Mouse (Mus musculus) MEL (cell line): ENCODE data around the gene Tax1bp3. TPM values are rescaled to one million over a fixed set of nuclear protein-coding genes. Genes with fewer than 3 reads are reported as not detected.
A peak's percentile ranks its signal among the peaks of the same experiment; 100 is the strongest.

ENCODE experiments used
- DNase-seq: peaks from one replicate; pipeline ENCODE4 v3.0.0; 2011; ENCODE audit warnings: low read depth, low spot score
- H3K27ac ChIP-seq: 2 replicates; pipeline ENCODE4 v1.5.1; 2012; ENCODE audit warnings: low read depth, mild to moderate bottlenecking, control low read depth, low read length, moderate library complexity; ENCODE audit not compliant: control insufficient read depth
- H3K27me3 ChIP-seq, 2 experiments: fragments of 150-350 bp in 1 of 2; sonication (generic) in 1 of 2; 2 replicates each; pipeline ENCODE4 v1.6.1; 2012; ENCODE audit warnings: low read length in 2 of 2, mild to moderate bottlenecking in 2 of 2, improper control_type of control experiment in 1 of 2, moderate library complexity in 1 of 2; ENCODE audit not compliant: insufficient read depth in 2 of 2, control insufficient read depth in 1 of 2
- H3K36me3 ChIP-seq, 2 experiments: 2 replicates each; pipeline ENCODE4 v1.6.1; 2012 to 2014; ENCODE audit warnings: low read length in 2 of 2, improper control_type of control experiment in 1 of 2, inconsistent platforms in 1 of 2, mild to moderate bottlenecking in 1 of 2; ENCODE audit not compliant: insufficient read depth in 2 of 2, control insufficient read depth in 1 of 2
- H3K4me1 ChIP-seq, 2 experiments: fragments of 150-350 bp in 1 of 2; sonication (generic) in 1 of 2; 2 replicates each; pipeline ENCODE4 v1.6.1; 2012; ENCODE audit warnings: low read length in 2 of 2, improper control_type of control experiment in 1 of 2, mild to moderate bottlenecking in 1 of 2; ENCODE audit not compliant: insufficient read depth in 2 of 2, control insufficient read depth in 1 of 2
- H3K4me3 ChIP-seq, 2 experiments: fragments of 150-350 bp in 1 of 2; sonication (generic) in 1 of 2; 2 replicates each; pipeline ENCODE4 v1.5.1; 2012; ENCODE audit warnings: low read depth in 2 of 2, low read length in 2 of 2, mild to moderate bottlenecking in 2 of 2, moderate library complexity in 2 of 2, control low read depth in 1 of 2, improper control_type of control experiment in 1 of 2; ENCODE audit not compliant: control insufficient read depth in 1 of 2, insufficient read depth in 1 of 2
- H3K79me2 ChIP-seq: 2 replicates; pipeline ENCODE4 v1.6.1; 2012; ENCODE audit warnings: mild to moderate bottlenecking, low read length, moderate library complexity; ENCODE audit not compliant: control insufficient read depth, poor library complexity, insufficient read depth
- H3K9ac ChIP-seq: 2 replicates; pipeline ENCODE4 v1.6.1; 2012; ENCODE audit warnings: low read depth, mild to moderate bottlenecking, control low read depth, low read length, moderate library complexity; ENCODE audit not compliant: control insufficient read depth, poor library complexity, severe bottlenecking
- H3K9me3 ChIP-seq: fragments of 150-350 bp; sonication (generic); replicated peaks from 2 replicates; pipeline ENCODE4 v1.6.1; 2012; ENCODE audit warnings: mild to moderate bottlenecking, low read length, improper control_type of control experiment, moderate library complexity; ENCODE audit not compliant: insufficient read depth
- CHD1 ChIP-seq: IDR thresholded peaks from 2 replicates; pipeline ENCODE4 v1.6.1; 2012; ENCODE audit warnings: low read depth, mild to moderate bottlenecking, inconsistent platforms, low read length, improper control_type of control experiment
- CHD2 ChIP-seq: IDR thresholded peaks from 2 replicates; pipeline ENCODE4 v1.6.1; 2011; ENCODE audit warnings: low read length, improper control_type of control experiment
- CTCF ChIP-seq, 3 experiments: IDR thresholded peaks in 2 of 3; conservative IDR thresholded peaks in 1 of 3; 2 replicates each; pipeline ENCODE4 v1.5.1; 2011 to 2012; ENCODE audit warnings: low read length in 3 of 3, low read depth in 2 of 3, mild to moderate bottlenecking in 2 of 3, improper control_type of control experiment in 1 of 3, inconsistent platforms in 1 of 3, mixed read lengths in 1 of 3, moderate library complexity in 1 of 3; ENCODE audit not compliant: control insufficient read depth in 1 of 3, insufficient read depth in 1 of 3, poor library complexity in 1 of 3, severe bottlenecking in 1 of 3
- ELF1 ChIP-seq: IDR thresholded peaks from 2 replicates; pipeline ENCODE4 v1.6.1; 2014; ENCODE audit warnings: low read depth, mild to moderate bottlenecking, inconsistent platforms, low read length, improper control_type of control experiment, moderate library complexity
- ETS1 ChIP-seq: IDR thresholded peaks from 2 replicates; pipeline ENCODE4 v1.6.1; 2012; ENCODE audit warnings: low read depth, mild to moderate bottlenecking, inconsistent platforms, low read length, improper control_type of control experiment, moderate library complexity
- JUND ChIP-seq: IDR thresholded peaks from 2 replicates; pipeline ENCODE4 v1.6.1; 2011; ENCODE audit warnings: low read depth, mild to moderate bottlenecking, improper control_type of control experiment, low read length
- MEF2A ChIP-seq: IDR thresholded peaks from 2 replicates; pipeline ENCODE4 v1.6.1; 2014; ENCODE audit warnings: low read depth, mild to moderate bottlenecking, inconsistent platforms, low read length, improper control_type of control experiment; ENCODE audit not compliant: poor library complexity, insufficient replicate concordance, severe bottlenecking; ENCODE audit errors: extremely low read depth
- MYC ChIP-seq: IDR thresholded peaks from 2 replicates; pipeline ENCODE4 v1.6.1; 2011; ENCODE audit warnings: low read depth, mild to moderate bottlenecking, low read length, improper control_type of control experiment, moderate library complexity
- NELFE ChIP-seq: IDR thresholded peaks from 2 replicates; pipeline ENCODE4 v1.6.1; 2011; ENCODE audit warnings: low read depth, low read length, improper control_type of control experiment
- SMC3 ChIP-seq: IDR thresholded peaks from 2 replicates; pipeline ENCODE4 v1.6.1; 2011; ENCODE audit warnings: low read depth, low read length, improper control_type of control experiment
- TAL1 ChIP-seq: IDR thresholded peaks from 2 replicates; pipeline ENCODE4 v1.6.1; 2012; ENCODE audit warnings: mild to moderate bottlenecking, inconsistent platforms, low read length, moderate library complexity, mixed read lengths
- UBTF ChIP-seq: IDR thresholded peaks from 2 replicates; pipeline ENCODE4 v1.6.1; 2012; ENCODE audit warnings: low read depth, mild to moderate bottlenecking, inconsistent platforms, low read length, improper control_type of control experiment, moderate library complexity, borderline replicate concordance; ENCODE audit not compliant: insufficient read depth
- ZKSCAN1 ChIP-seq: IDR thresholded peaks from 2 replicates; pipeline ENCODE4 v1.6.1; 2012; ENCODE audit warnings: low read depth, mild to moderate bottlenecking, inconsistent platforms, low read length, improper control_type of control experiment, moderate library complexity
- polyA plus RNA-seq, 2 experiments: library from polyadenylated mRNA; stranded (reverse) in 1 of 2; unstranded in 1 of 2; fragments of >175 nt in 1 of 2; fragments of >200 nt in 1 of 2; gene quantifications; 2 replicates each; pipeline versions ENCODE4 v1.2.1 to v1.2.4; 2012; ENCODE audit warnings: low replicate concordance in 2 of 2, low read depth in 1 of 2; ENCODE audit not compliant: insufficient read length in 2 of 2, insufficient read depth in 1 of 2, missing spikeins in 1 of 2
- total RNA-seq: library from RNA; depleted of rRNA; stranded (reverse); fragments of 300-350 nt; gene quantifications from 2 replicates; pipeline ENCODE4 v1.2.3, GENCODE M21; 2012

Tax1bp3 gene
- total and polyA plus RNA-seq, 3 experiments: 13.1 to 30.9 TPM; not detected in 1

DNA sequence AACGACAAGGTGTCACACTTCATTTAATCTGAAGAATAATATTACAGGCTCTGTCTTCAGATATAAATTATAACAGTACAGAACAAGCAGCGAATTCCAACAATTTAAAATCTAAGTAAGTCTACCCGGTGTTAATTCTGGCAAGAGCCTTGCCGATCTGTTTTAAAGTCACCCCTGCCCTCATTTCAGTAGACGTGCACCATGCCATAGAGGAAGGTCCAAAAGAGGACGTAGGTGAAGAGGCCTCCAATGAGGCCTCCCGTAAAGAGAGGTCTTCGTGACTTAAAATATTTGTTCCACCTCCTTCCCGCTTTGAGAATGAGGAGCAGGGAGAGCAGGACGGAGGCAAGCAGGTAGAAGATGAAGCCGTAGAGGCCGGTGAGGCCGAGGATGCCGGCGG is 697 bp upstream of the Tax1bp3 start:
- peak; percentile 72 for DNase-seq
- H3K36me3 ChIP-seq: peaks cover 12 to 19% of the 10 kb centered on the region in 2 experiments; a peak in 3 of 4 replicates
- H3K79me2 ChIP-seq: peaks cover 38% of the 10 kb centered on the region
- H3K9ac ChIP-seq: peak overlapping the region; percentile 88
- peak overlapping the region; percentile 85 to 91 for H3K4me3 ChIP-seq
- no peaks in the 10 kb centered on the region for H3K27me3 ChIP-seq
- H3K4me1 ChIP-seq: peaks cover 4 to 12% of the 10 kb centered on the region in 2 experiments
- H3K9me3 ChIP-seq: no peaks in the 10 kb centered on the region
- TF ChIP-seq ELF1: no peak
- TF ChIP-seq MYC: peak; percentile 48; the same call in 1 of the 2 replicates
- TF ChIP-seq NELFE: no peak
- no peak for TF ChIP-seq ZKSCAN1
- H3K27ac ChIP-seq: peak overlapping the region; percentile 57

DNA sequence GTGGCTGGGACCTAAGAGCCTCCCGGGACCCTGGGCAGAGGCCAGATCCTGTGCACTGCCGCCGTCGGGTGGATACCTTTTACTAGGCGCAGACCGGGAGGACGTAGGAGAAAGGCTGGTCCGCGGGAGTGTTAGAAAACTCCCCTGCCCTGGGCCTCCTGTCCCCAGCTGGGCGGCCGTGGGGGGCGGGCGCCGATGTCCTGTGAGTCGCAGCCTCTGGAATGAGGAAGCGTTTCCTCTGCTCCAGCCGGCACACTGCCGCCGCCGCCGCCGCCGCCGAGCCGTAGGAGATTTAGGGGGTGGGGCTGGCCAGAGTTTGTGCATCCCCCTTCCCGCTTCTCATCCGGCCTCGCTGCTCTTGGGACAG is 609 bp downstream of the Tax1bp3 start:
- no peaks in the 10 kb centered on the region for H3K27me3 ChIP-seq
- H3K9me3 ChIP-seq: no peaks in the 10 kb centered on the region
- TF ChIP-seq UBTF (0 out of 2 replicates have a peak, but pooled peaks have one; percentile 25), SMC3 (no peak)
- TF ChIP-seq, all 39 proteins: peak for 1
- Histone ChIP-seq H3K36me3 (peaks cover 12 to 19% of the 10 kb centered on the region in 2 experiments; a peak in 3 of 4 replicates), H3K4me1 (peaks cover 4 to 12% of the 10 kb centered on the region in 2 experiments), H3K27ac (peak overlapping the region; percentile 58), H3K4me3 (peak overlapping the region; percentile 81 to 95), H3K79me2 (peaks cover 38% of the 10 kb centered on the region), H3K9ac (peak overlapping the region; percentile 88)
- DNase-seq: peak; percentile 84

DNA sequence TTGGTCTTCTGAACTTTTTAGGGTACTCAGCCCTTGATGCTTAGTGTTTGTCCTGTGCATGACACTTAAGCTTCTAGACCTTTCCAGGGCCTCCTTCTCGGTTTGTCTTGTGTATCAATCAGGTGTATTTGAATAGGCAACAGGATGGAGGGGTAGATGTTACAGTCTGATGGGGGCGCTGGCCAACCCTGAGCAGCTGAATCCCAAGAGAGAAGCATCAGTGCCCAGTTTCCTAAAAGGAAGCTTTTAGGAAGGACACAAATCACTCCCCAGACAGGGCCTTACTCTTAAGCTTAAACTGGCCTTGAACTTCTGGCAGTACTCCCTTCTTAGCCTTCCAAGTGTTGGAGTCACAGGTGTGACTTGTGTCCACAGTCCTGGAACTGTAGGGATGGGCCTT is 1.0 kb downstream of the Tax1bp3 start:
- H3K4me1 ChIP-seq: peaks cover 4 to 12% of the 10 kb centered on the region in 2 experiments
- peak overlapping the region; percentile 88 for H3K9ac ChIP-seq
- peak overlapping the region; percentile 81 to 95 for H3K4me3 ChIP-seq
- no peak for TF ChIP-seq MYC
- TF ChIP-seq TAL1: no peak
- TF ChIP-seq JUND: no peak
- no peak for TF ChIP-seq CHD2
- TF ChIP-seq CTCF (IDR thresholded peaks at IDR 0.05 in 2 of 3, conservative IDR thresholded peaks at IDR 0.05 in 1 of 3; ENCODE audit: control insufficient read depth in 1 of 3, insufficient read depth in 1 of 3, low read depth in 2 of 3, low read length in 3 of 3, poor library complexity in 1 of 3, severe bottlenecking in 1 of 3): no peak
- TF ChIP-seq MEF2A: no peak
- TF ChIP-seq ETS1: no peak
- TF ChIP-seq CHD1: no peak
- H3K9me3 ChIP-seq: no peaks in the 10 kb centered on the region
- peaks cover 38% of the 10 kb centered on the region for H3K79me2 ChIP-seq
- H3K27ac ChIP-seq: no peak overlapping the region
- no peak for DNase-seq
- peaks cover 12 to 19% of the 10 kb centered on the region in 2 experiments; a peak in 3 of 4 replicates for H3K36me3 ChIP-seq
- H3K27me3 ChIP-seq: no peaks in the 10 kb centered on the region
